In the genomic region with DNA sequence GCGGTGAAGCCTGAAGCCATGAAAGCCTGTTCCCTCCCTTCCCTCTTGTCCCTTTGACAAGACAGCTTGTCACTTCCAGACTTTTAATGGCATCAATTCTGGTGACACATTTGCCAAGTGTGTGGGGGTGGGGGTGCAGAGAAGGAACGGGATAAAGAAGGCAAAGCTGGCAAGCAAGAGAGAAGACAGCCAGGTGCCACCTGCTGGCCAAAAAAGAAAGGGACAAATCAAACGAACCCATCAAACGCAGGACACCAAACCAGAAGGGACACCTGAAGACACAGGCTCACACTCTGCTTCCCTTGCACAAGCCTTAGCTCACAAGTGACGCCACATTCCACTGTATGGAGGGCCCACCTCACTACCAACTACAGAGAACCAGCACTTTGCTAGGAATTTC, we compare ENCODE assay signal across 9 mouse cellular contexts.
DNase-seq lines count a peak whose midpoint lies in the region; ATAC-seq and TF ChIP-seq lines count a peak whose summit lies in the region.
"Had no signal": no experiment of that assay in that cellular context is flagged by ENCODE, and none has a peak within 500 bp of the region (broad histone marks: within the 10 kb centered on the region; RNA-seq: fewer than 3 reads in every experiment).

No protein-coding gene starts in this region.

- H3K4me2 ChIP-seq in midbrain, embryonic 13.5 days (replicated peaks): no peak overlapping the region

- intact Hi-C loops in gastrocnemius, adult 2 months (cut with DNase I): loop anchor here (5.0 kb wide), 1 partner anchor 79 kb away; no protein-coding TSS in a partner anchor
- intact Hi-C loops in left cerebral cortex, postnatal 14 days (cut with DNase I): loop anchor here (1.0 kb wide), 1 partner anchor 80 kb away; no protein-coding TSS in a partner anchor

- H3K4me3 ChIP-seq in midbrain, embryonic 10.5 days: no peak overlapping the region
- H3K4me3 ChIP-seq in midbrain, embryonic 13.5 days (replicated peaks): no peak overlapping the region
- no peak overlapping the region for H3K4me3 ChIP-seq in gastrocnemius, adult 2 months
- no peak overlapping the region for H3K4me3 ChIP-seq in olfactory bulb, adult 2 months (ENCODE audit: insufficient read depth, low read depth, low read length)
- H3K4me3 ChIP-seq: myocyte had no signal

- H3K27ac ChIP-seq in midbrain, embryonic 10.5 days (replicated peaks): no peak overlapping the region
- no peak overlapping the region for H3K27ac ChIP-seq in midbrain, embryonic 13.5 days
- H3K27ac ChIP-seq in gastrocnemius, adult 2 months: peak overlapping the region; percentile 59
- H3K27ac ChIP-seq in olfactory bulb, adult 2 months (ENCODE audit: insufficient read depth, low read depth, low read length): no peak overlapping the region

- TF ChIP-seq CTCF in Patski (IDR thresholded peaks at IDR 0.05): peak; percentile 87
- peak; percentile 65 for TF ChIP-seq CTCF in gastrocnemius, adult 2 months (IDR thresholded peaks at IDR 0.05)
- peak; percentile 50; the same call in 1 of the 2 replicates for TF ChIP-seq CTCF in olfactory bulb, adult 2 months (IDR thresholded peaks at IDR 0.05; ENCODE audit: insufficient read depth, low read depth, low read length)

- POLR2A ChIA-PET in Patski (lab: Charles Lee): interaction anchor here (1.2 kb wide), 1 partner anchor 78 kb away, joined by 4 read pairs; no protein-coding TSS in a partner anchor

- H3K36me3 ChIP-seq in midbrain, embryonic 10.5 days: no peaks in the 10 kb centered on the region
- no peaks in the 10 kb centered on the region for H3K36me3 ChIP-seq in midbrain, embryonic 13.5 days

- H3K9ac ChIP-seq in midbrain, embryonic 13.5 days (replicated peaks): no peak overlapping the region

- H3K4me1 ChIP-seq in midbrain, embryonic 10.5 days: peaks cover 4% of the 10 kb centered on the region
- H3K4me1 ChIP-seq in midbrain, embryonic 13.5 days (replicated peaks): peaks cover 7% of the 10 kb centered on the region
- H3K4me1 ChIP-seq in olfactory bulb, adult 2 months (ENCODE audit: control insufficient read depth, insufficient read depth, low read length): peaks cover 28% of the 10 kb centered on the region

- CTCF ChIA-PET in Patski (lab: Charles Lee): interaction anchor here (0.5 to 2.2 kb wide), 18 partner anchors 9 to 85 kb away, joined by 3 to 13 read pairs (median 3); no protein-coding TSS in a partner anchor

- ATAC-seq in midbrain, embryonic 13.5 days: no peak; the same call in 1 of the 2 replicates
- no peak for ATAC-seq in Patski

- WGBS in midbrain, embryonic 10.5 days: 38% methylated on average over 5 of the region's 5 CpGs
- WGBS in midbrain, embryonic 13.5 days: 35% methylated on average over 5 of the region's 5 CpGs
- WGBS in olfactory bulb, adult 2 months: 38% methylated on average over 5 of the region's 5 CpGs

- no peaks in the 10 kb centered on the region for H3K9me3 ChIP-seq in midbrain, embryonic 10.5 days (replicated peaks)
- H3K9me3 ChIP-seq in midbrain, embryonic 13.5 days: no peaks in the 10 kb centered on the region

- peak; percentile 35 for DNase-seq in midbrain, embryonic 10.5 days (ENCODE audit: low spot score)
- no peak for DNase-seq in Patski (ENCODE audit: low read depth, low spot score)
- DNase-seq in cerebellum, postnatal 14 days: peak; percentile 83 to 85
- peak; percentile 65 for DNase-seq in gastrocnemius, adult 2 months
- peak; percentile 68 to 74 for DNase-seq in left cerebral cortex, postnatal 14 days (ENCODE audit: low spot score in 2 of 2)
- no peak for DNase-seq in urinary bladder, postnatal 36 days (ENCODE audit: low spot score in 2 of 2)

- H3K27me3 ChIP-seq in midbrain, embryonic 10.5 days (ENCODE audit: low read depth, poor library complexity, severe bottlenecking): no peaks in the 10 kb centered on the region
- H3K27me3 ChIP-seq in midbrain, embryonic 13.5 days: no peaks in the 10 kb centered on the region
- no peaks in the 10 kb centered on the region for H3K27me3 ChIP-seq in Patski

- TF ChIP-seq POLR2A in olfactory bulb, adult 2 months (IDR thresholded peaks at IDR 0.05; ENCODE audit: insufficient read depth, low read depth, low read length): no peak

- in situ Hi-C loops in Patski (cut with MboI; ENCODE audit: low pct_unique_long_range_greater_than_20kb): no loop called here

Comparison
In these comparisons a context has a peak if more than half of its experiments do, and no peak if none do; other contexts are left out.
1. DNase-seq: peak in midbrain, embryonic 10.5 days (single experiment), cerebellum, postnatal 14 days (2 of 2), gastrocnemius, adult 2 months (single experiment) and left cerebral cortex, postnatal 14 days (2 of 2); none in Patski (single experiment) and urinary bladder, postnatal 36 days (0 of 2).
2. Peak in every context shown above with its lines, with median percentiles within 50 percentile points of each other: CTCF ChIP-seq.